ENCODE assay signal across 8 mouse cellular contexts in the genomic region with DNA sequence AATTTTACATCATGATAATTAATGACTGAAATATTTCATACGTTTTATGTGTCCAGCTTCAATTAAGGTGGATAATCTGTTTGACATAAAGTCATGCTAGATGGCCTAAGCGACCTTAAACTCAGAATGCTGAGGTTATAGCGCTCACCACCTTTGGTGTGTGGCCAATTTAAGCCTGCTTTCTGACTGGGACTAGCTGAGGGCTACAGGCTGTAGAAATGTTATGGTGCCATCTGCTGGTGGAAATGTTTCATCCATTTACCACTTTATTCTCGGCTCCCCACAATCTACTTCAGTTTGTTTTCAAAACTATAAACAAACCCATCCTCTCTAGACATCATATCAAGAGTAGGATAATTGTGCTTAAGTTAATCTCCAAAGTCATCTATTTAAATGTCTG. TPM values are rescaled to one million over a fixed set of nuclear protein-coding genes. Genes with fewer than 3 reads are reported as not detected.
DNase-seq lines count a peak whose midpoint lies in the region; ATAC-seq and TF ChIP-seq lines count a peak whose summit lies in the region.

No protein-coding gene starts in this region.

- WGBS in forebrain, embryonic 10.5 days = 8% methylated on average over 4 of the region's 4 CpGs
- 7% methylated on average over 4 of the region's 4 CpGs for WGBS in forebrain, embryonic 11.5 days
- WGBS in spleen, adult 2 months = 7% methylated on average over 4 of the region's 4 CpGs
- 2% methylated on average over 4 of the region's 4 CpGs for WGBS in lung, postnatal 0 days
- whole genome bisulfite sequencing in small intestine, adult 2 months = 5% methylated on average over 4 of the region's 4 CpGs

- no peak overlapping the region for H3K9ac ChIP-seq in forebrain, embryonic 11.5 days (ENCODE audit: low read length)
- H3K9ac ChIP-seq in lung, postnatal 0 days (replicated peaks; ENCODE audit: low read depth) = no peak overlapping the region

- H3K36me3 ChIP-seq in forebrain, embryonic 10.5 days (replicated peaks) = no peaks in the 10 kb centered on the region
- H3K36me3 ChIP-seq in forebrain, embryonic 11.5 days (ENCODE audit: control insufficient read depth, insufficient read depth, low read length) = no peaks in the 10 kb centered on the region
- no peaks in the 10 kb centered on the region for H3K36me3 ChIP-seq in spleen, adult 2 months (ENCODE audit: control insufficient read depth, insufficient read depth, low read length)
- no peaks in the 10 kb centered on the region for H3K36me3 ChIP-seq in lung, postnatal 0 days (ENCODE audit: insufficient read depth, low read length)
- H3K36me3 ChIP-seq in small intestine, adult 2 months (ENCODE audit: control insufficient read depth, insufficient read depth, low read length) = no peaks in the 10 kb centered on the region

- no peak overlapping the region for H3K27ac ChIP-seq in forebrain, embryonic 10.5 days
- no peak overlapping the region for H3K27ac ChIP-seq in forebrain, embryonic 11.5 days (ENCODE audit: low read depth, low read length)
- H3K27ac ChIP-seq in spleen, adult 2 months (ENCODE audit: insufficient read depth, low read length) = no peak overlapping the region
- H3K27ac ChIP-seq in lung, postnatal 0 days (ENCODE audit: low read length) = no peak overlapping the region
- no peak overlapping the region for H3K27ac ChIP-seq in small intestine, adult 2 months (ENCODE audit: insufficient read depth, low read depth, low read length)

- no peak overlapping the region for H3K4me2 ChIP-seq in forebrain, embryonic 11.5 days (ENCODE audit: low read depth, low read length, severe bottlenecking)
- no peak overlapping the region for H3K4me2 ChIP-seq in lung, postnatal 0 days (replicated peaks; ENCODE audit: low read depth, low read length)

- H3K4me3 ChIP-seq in forebrain, embryonic 10.5 days = no peak overlapping the region
- H3K4me3 ChIP-seq in forebrain, embryonic 11.5 days (ENCODE audit: low read depth, low read length) = no peak overlapping the region
- no peak overlapping the region for H3K4me3 ChIP-seq in spleen, adult 2 months (ENCODE audit: extremely low read depth, insufficient read depth, insufficient read length)
- H3K4me3 ChIP-seq in lung, postnatal 0 days (ENCODE audit: low read depth, low read length) = no peak overlapping the region
- no peak overlapping the region for H3K4me3 ChIP-seq in small intestine, adult 2 months (ENCODE audit: low read depth, low read length)

- TF ChIP-seq EP300 in lung, postnatal 0 days (IDR thresholded peaks at IDR 0.05) = no peak

- TF ChIP-seq CTCF in spleen, adult 2 months (IDR thresholded peaks at IDR 0.05; ENCODE audit: extremely low read depth, insufficient read depth, insufficient read length, insufficient replicate concordance) = peak; percentile 31; the same call in 1 of the 2 replicates
- peak; percentile 81 for TF ChIP-seq CTCF in lung, postnatal 0 days (IDR thresholded peaks at IDR 0.05)
- peak; percentile 33; the same call in 1 of the 2 replicates for TF ChIP-seq CTCF in small intestine, adult 2 months (IDR thresholded peaks at IDR 0.05; ENCODE audit: extremely low read depth, insufficient read length, insufficient replicate concordance, low read depth, low read length)

- no peaks in the 10 kb centered on the region for H3K4me1 ChIP-seq in forebrain, embryonic 10.5 days
- H3K4me1 ChIP-seq in forebrain, embryonic 11.5 days (replicated peaks; ENCODE audit: control insufficient read depth, insufficient read depth, low read length) = no peaks in the 10 kb centered on the region
- H3K4me1 ChIP-seq in spleen, adult 2 months (ENCODE audit: control insufficient read depth, insufficient read depth, insufficient read length) = no peaks in the 10 kb centered on the region
- no peaks in the 10 kb centered on the region for H3K4me1 ChIP-seq in lung, postnatal 0 days (ENCODE audit: insufficient read depth, low read depth, low read length)
- H3K4me1 ChIP-seq in small intestine, adult 2 months (ENCODE audit: control insufficient read depth, insufficient read depth, insufficient read length, low read length) = no peaks in the 10 kb centered on the region

- DNase-seq in forebrain, embryonic 10.5 days (ENCODE audit: extremely low spot score, low spot score) = peak; percentile 21
- DNase-seq in forebrain, embryonic 11.5 days (ENCODE audit: low spot score) = no peak
- peak in 1 of 2 experiments; percentile 7 for DNase-seq in spleen, adult 2 months (ENCODE audit: low read depth in 1 of 2, low spot score in 2 of 2)
- no peak for DNase-seq in spleen, postnatal 36 days (ENCODE audit: low spot score in 2 of 2)
- DNase-seq in cerebellum, postnatal 36 days = peak; percentile 20 to 54
- DNase-seq in kidney, postnatal 10 days = peak; percentile 55
- DNase-seq in lung, postnatal 0 days (ENCODE audit: low spot score) = peak; percentile 75

- no peak for TF ChIP-seq POLR2A in spleen, adult 2 months (IDR thresholded peaks at IDR 0.05; ENCODE audit: low read depth, low read length)
- TF ChIP-seq POLR2A in small intestine, adult 2 months (IDR thresholded peaks at IDR 0.05; ENCODE audit: low read depth, low read length) = no peak

- no peak for ATAC-seq in forebrain, embryonic 11.5 days (replicated peaks; ENCODE audit: low FRiP score)
- ATAC-seq in lung, postnatal 0 days = no peak

- no peaks in the 10 kb centered on the region; the same call in 1 of the 2 replicates for H3K27me3 ChIP-seq in forebrain, embryonic 10.5 days (ENCODE audit: poor library complexity, severe bottlenecking)
- no peaks in the 10 kb centered on the region for H3K27me3 ChIP-seq in forebrain, embryonic 11.5 days (ENCODE audit: control insufficient read depth, insufficient read depth, low read length)
- peaks cover 1% of the 10 kb centered on the region; the same call in 1 of the 2 replicates for H3K27me3 ChIP-seq in spleen, adult 2 months (ENCODE audit: control insufficient read depth, insufficient read depth, low read length)
- H3K27me3 ChIP-seq in lung, postnatal 0 days (replicated peaks; ENCODE audit: insufficient read depth, low read length) = no peaks in the 10 kb centered on the region
- no peaks in the 10 kb centered on the region for H3K27me3 ChIP-seq in small intestine, adult 2 months (ENCODE audit: control insufficient read depth, insufficient read depth, low read length)

- H3K9me3 ChIP-seq in forebrain, embryonic 10.5 days = no peaks in the 10 kb centered on the region
- H3K9me3 ChIP-seq in forebrain, embryonic 11.5 days (ENCODE audit: control insufficient read depth, low read length) = no peaks in the 10 kb centered on the region
- no peaks in the 10 kb centered on the region for H3K9me3 ChIP-seq in lung, postnatal 0 days (ENCODE audit: low read length)

RNA-seq across cellular contexts. Expression of gene Hpse2, which starts 8.2 kb away (rescaled TPM):
- 2.6 and 4.0 TPM in 2 replicates for polyA plus RNA-seq in forebrain, embryonic 10.5 days (2016; fragmentation: Nextera tagmentation; extraction: Ambion mirVana)
- 1.2 and 1.7 TPM in 2 replicates for polyA plus RNA-seq in forebrain, embryonic 11.5 days (2014; fragmentation: Nextera tagmentation; extraction: Ambion mirVana)
- 0.04 TPM in 1 of 2 replicates, not detected in the other for polyA plus RNA-seq in spleen, adult 2 months (2012; rRNA removed)
- polyA plus RNA-seq in lung, postnatal 0 days (2015; fragmentation: Nextera tagmentation; extraction: Ambion mirVana) = 0.64 and 0.76 TPM in 2 replicates
- 0.48 and 1.1 TPM in 2 replicates for polyA plus RNA-seq in small intestine, adult 2 months (2012; rRNA removed)

RNA-seq across cellular contexts. Expression of gene Cnnm1, which starts 43.9 kb away (rescaled TPM):
- polyA plus RNA-seq in forebrain, embryonic 10.5 days (2016; fragmentation: Nextera tagmentation; extraction: Ambion mirVana) = 0.31 and 0.36 TPM in 2 replicates
- polyA plus RNA-seq in forebrain, embryonic 11.5 days (2014; fragmentation: Nextera tagmentation; extraction: Ambion mirVana) = 0.35 and 0.37 TPM in 2 replicates
- polyA plus RNA-seq in spleen, adult 2 months (2012; rRNA removed) = 0.06 and 0.12 TPM in 2 replicates
- polyA plus RNA-seq in lung, postnatal 0 days (2015; fragmentation: Nextera tagmentation; extraction: Ambion mirVana) = 0.25 and 0.30 TPM in 2 replicates
- 0.55 and 0.69 TPM in 2 replicates for polyA plus RNA-seq in small intestine, adult 2 months (2012; rRNA removed)

Comparison
In these comparisons a context has a peak if more than half of its experiments do, and no peak if none do; other contexts are left out.
1. DNase-seq: peak in forebrain, embryonic 10.5 days (single experiment), cerebellum, postnatal 36 days (2 of 2), kidney, postnatal 10 days (single experiment) and lung, postnatal 0 days (single experiment); none in forebrain, embryonic 11.5 days (single experiment) and spleen, postnatal 36 days (0 of 2).
2. CTCF ChIP-seq: peak in every context shown above with its lines; median percentile 81 in lung, postnatal 0 days; 33 in small intestine, adult 2 months; 31 in spleen, adult 2 months.